Mouse (Mus musculus) adrenal gland, postnatal 14 days (tissue): ENCODE results near the gene Cd200. TPM values are rescaled to one million over a fixed set of nuclear protein-coding genes. Genes with fewer than 3 reads are reported as not detected.

Source experiments
- DNase-seq: peaks from one replicate; pipeline ENCODE4 v3.0.0; 2021; ENCODE audit warnings: mixed read lengths
- total RNA-seq: library from RNA; stranded (reverse); gene quantifications from 2 replicates; pipeline ENCODE4 v1.2.3, GENCODE M21; 2021

The Cd200 gene
- total RNA-seq, 1 experiment from 2014 or later, result 59.7 TPM

DNA sequence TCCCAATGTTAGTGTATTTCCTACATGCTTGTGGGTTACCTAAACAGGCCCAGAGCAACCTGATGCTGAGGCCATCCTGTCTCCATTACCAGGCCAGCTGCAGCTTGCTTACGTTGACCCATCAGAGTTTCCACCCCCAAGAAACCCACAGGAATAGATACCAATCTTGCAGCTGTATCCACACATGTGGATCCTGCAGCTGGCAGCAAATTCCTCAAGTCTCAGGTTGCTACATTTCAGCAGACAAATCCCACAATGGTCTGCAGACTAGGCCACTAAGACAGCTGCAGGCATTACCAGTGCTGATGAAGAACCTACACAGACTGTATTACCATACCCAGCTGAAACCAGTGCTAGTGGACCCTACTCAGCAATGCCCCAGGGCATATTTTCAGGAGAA, 72.4 kb downstream of the Cd200 start:
- DNase-seq, result no peak

- DNase-seq, result no peak
These were observed 74.0 kb downstream of the Cd200 start for GRCm38 (mm10) chr16:45334891-45335290.

- DNase-seq, result no peak
These were observed 74.5 kb downstream of the Cd200 start for GRCm38 (mm10) chr16:45334376-45334765.

GRCm38 (mm10) chr16:45333678-45334375, 75.0 kb downstream of the Cd200 start:
- no peak for DNase-seq

DNA sequence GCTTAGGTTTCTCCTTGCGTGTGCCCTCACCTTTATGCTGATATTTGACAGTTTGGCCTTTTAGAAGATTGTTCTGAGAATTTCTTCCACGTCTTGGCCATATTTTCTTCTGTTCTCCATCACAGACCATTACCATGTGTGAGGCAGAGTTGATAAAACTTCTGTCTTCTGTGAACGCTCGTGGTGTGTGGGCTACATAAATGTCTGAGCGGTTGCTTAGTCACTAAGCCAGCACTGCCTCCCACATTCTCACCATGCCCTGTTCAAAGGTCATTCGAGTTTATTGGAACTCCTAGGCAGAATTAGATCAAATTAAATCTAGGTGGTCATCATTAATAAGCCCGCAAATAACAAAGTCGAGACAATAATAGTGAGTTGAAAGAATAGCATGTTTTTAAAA, 76.3 kb downstream of the Cd200 start:
- no peak for DNase-seq

Other genes starting within 250 kb of the Cd200 start
- gene Btla, start 184.7 kb downstream of the Cd200 start, total RNA-seq, result 1.0 and 13.8 TPM in 2 replicates
- 0.11 and 0.19 TPM in 2 replicates for gene Gm609, start 83.9 kb upstream of the Cd200 start, total RNA-seq
- gene Gm17783, start 123.0 kb upstream of the Cd200 start, total RNA-seq, result not detected in 2 replicates
- gene Slc9c1, start 126.3 kb upstream of the Cd200 start, total RNA-seq, result not detected in 2 replicates
- 0.34 TPM in 1 of 2 replicates, not detected in the other for gene Gcsam, start 201.3 kb upstream of the Cd200 start, total RNA-seq
- gene BC016579, start 245.0 kb upstream of the Cd200 start, total RNA-seq, result 0.15 TPM in 1 of 2 replicates, not detected in the other